13 mouse cellular contexts compared by ENCODE assay signal in the genomic region with DNA sequence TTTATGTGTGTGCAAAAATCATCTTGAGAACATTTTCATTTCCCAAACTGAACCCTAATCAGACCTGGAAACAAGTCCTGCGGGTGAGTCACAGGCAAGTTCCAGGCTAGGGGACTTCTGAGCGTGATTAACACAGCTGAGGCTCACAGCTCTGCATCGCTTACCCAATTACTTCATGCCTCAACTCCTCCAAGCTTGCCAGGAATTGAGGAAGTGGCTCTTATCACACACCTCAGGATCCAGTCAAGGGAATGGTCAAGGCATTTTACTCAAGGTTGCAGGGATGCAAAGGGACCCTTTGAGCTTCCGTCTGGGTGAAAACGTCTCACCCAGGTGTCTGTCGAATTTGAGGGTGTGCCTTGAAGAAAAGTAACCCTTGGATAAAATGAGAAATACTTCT. TPM values are rescaled to one million over a fixed set of nuclear protein-coding genes. Genes with fewer than 3 reads are reported as not detected.
DNase-seq lines count a peak whose midpoint lies in the region; ATAC-seq and TF ChIP-seq lines count a peak whose summit lies in the region.
"Had no signal": no experiment of that assay in that cellular context is flagged by ENCODE, and none has a peak within 500 bp of the region (broad histone marks: within the 10 kb centered on the region; RNA-seq: fewer than 3 reads in every experiment).

No protein-coding gene starts in this region.

- TF ChIP-seq POLR2A in kidney, adult 2 months (IDR thresholded peaks at IDR 0.05; ENCODE audit: low read depth, low read length): no peak

- no peaks in the 10 kb centered on the region for H3K36me3 ChIP-seq in kidney, adult 2 months (ENCODE audit: control insufficient read depth, insufficient read depth, low read length)
- H3K36me3 ChIP-seq in heart, embryonic 11.5 days (ENCODE audit: control insufficient read depth, insufficient read depth, low read length): no peaks in the 10 kb centered on the region
- H3K36me3 ChIP-seq: midbrain, embryonic 12.5 days had no signal

- H3K9ac ChIP-seq in heart, embryonic 11.5 days (ENCODE audit: low read depth, low read length): no peak overlapping the region
- H3K9ac ChIP-seq: midbrain, embryonic 12.5 days had no signal

- no peak overlapping the region for H3K4me2 ChIP-seq in heart, embryonic 11.5 days

- 56% methylated on average over 6 of the region's 6 CpGs for WGBS in kidney, adult 2 months
- 37% methylated on average over 6 of the region's 6 CpGs for WGBS in heart, embryonic 11.5 days (ENCODE audit: insufficient replicate concordance)

- peak; percentile 26 for DNase-seq in kidney, adult 2 months
- DNase-seq in kidney, adult 9 months: no peak
- peak; percentile 26 for DNase-seq in 416B (ENCODE audit: low read depth)
- peak; percentile 85 for DNase-seq in Muller cell, postnatal 12 days (ENCODE audit: inconsistent ontology term)
- no peak for DNase-seq in testis, postnatal 14 days (ENCODE audit: low spot score)
- DNase-seq in spleen, postnatal 36 days (ENCODE audit: low spot score in 2 of 2): no peak
- DNase-seq: liver; right cerebral cortex, adult 18-20 months had no signal

- no peaks in the 10 kb centered on the region for H3K9me3 ChIP-seq in heart, embryonic 11.5 days (replicated peaks; ENCODE audit: control insufficient read depth, low read length)
- H3K9me3 ChIP-seq: midbrain, embryonic 12.5 days had no signal

- ATAC-seq in megakaryocyte progenitor cell, adult 5-6 weeks (replicated peaks; ENCODE audit: poor library complexity): peak; percentile 85
- ATAC-seq in heart, embryonic 11.5 days (replicated peaks; ENCODE audit: insufficient number of reproducible peaks, low FRiP score, low TSS enrichment): no peak

- peak overlapping the region; percentile 41; the same call in 1 of the 2 replicates for H3K27ac ChIP-seq in kidney, adult 2 months (ENCODE audit: insufficient read depth, low read depth, low read length)
- H3K27ac ChIP-seq in heart, embryonic 11.5 days (ENCODE audit: low read depth, low read length): no peak overlapping the region

- no peaks in the 10 kb centered on the region for H3K4me1 ChIP-seq in kidney, adult 2 months (ENCODE audit: control insufficient read depth, insufficient read depth, low read length)
- H3K4me1 ChIP-seq in heart, embryonic 11.5 days (ENCODE audit: control insufficient read depth, insufficient read depth, low read length): no peaks in the 10 kb centered on the region; the same call in 1 of the 2 replicates

- TF ChIP-seq CTCF in kidney, adult 2 months (conservative IDR thresholded peaks at IDR 0.05; ENCODE audit: insufficient read depth, insufficient read length, low read depth, low read length): no peak

- no peak overlapping the region for H3K4me3 ChIP-seq in kidney, adult 2 months (ENCODE audit: insufficient read depth, low read depth, low read length)
- H3K4me3 ChIP-seq in heart, embryonic 11.5 days (ENCODE audit: low read depth, low read length): no peak overlapping the region
- H3K4me3 ChIP-seq: midbrain, embryonic 12.5 days had no signal

- H3K27me3 ChIP-seq in kidney, adult 2 months (replicated peaks; ENCODE audit: control insufficient read depth, insufficient read depth, low read length): no peaks in the 10 kb centered on the region
- no peaks in the 10 kb centered on the region for H3K27me3 ChIP-seq in heart, embryonic 11.5 days (ENCODE audit: control insufficient read depth, insufficient read depth, low read length)
- H3K27me3 ChIP-seq: midbrain, embryonic 12.5 days had no signal

RNA-seq across cellular contexts. Expression of a gene that starts 4.6 kb away (rescaled TPM):
- not detected in 2 replicates for polyA plus RNA-seq in kidney, adult 2 months (2012; rRNA removed)
- total RNA-seq in megakaryocyte progenitor cell, adult 5-6 weeks (2015): not detected in 2 replicates
- total RNA-seq in megakaryocyte progenitor cell, adult 5-6 weeks (2017): not detected in 2 replicates
- not detected in 2 replicates for polyA plus RNA-seq in heart, embryonic 11.5 days (2014; fragmentation: Nextera tagmentation; extraction: Ambion mirVana)
- polyA plus RNA-seq: cortical plate, adult 2 months; heart, postnatal 0 days; midbrain, embryonic 12.5 days had no signal

RNA-seq across cellular contexts. Expression of a gene that starts 36.3 kb away (rescaled TPM):
- 0.45 TPM in 2 replicates for polyA plus RNA-seq in kidney, adult 2 months (2012; rRNA removed)
- total RNA-seq in megakaryocyte progenitor cell, adult 5-6 weeks (2015): 0.99 TPM in 1 of 2 replicates, not detected in the other
- total RNA-seq in megakaryocyte progenitor cell, adult 5-6 weeks (2017): 0.37 TPM in 1 of 2 replicates, not detected in the other
- 0.26 TPM in 1 of 2 replicates, not detected in the other for polyA plus RNA-seq in heart, embryonic 11.5 days (2014; fragmentation: Nextera tagmentation; extraction: Ambion mirVana)
- polyA plus RNA-seq: heart, postnatal 0 days had no signal

RNA-seq across cellular contexts. Expression of a gene that starts 58.1 kb away (rescaled TPM):
- polyA plus RNA-seq in kidney, adult 2 months (2012; rRNA removed): 21.8 and 26.7 TPM in 2 replicates
- total RNA-seq in megakaryocyte progenitor cell, adult 5-6 weeks (2015): 12.0 and 15.0 TPM in 2 replicates
- total RNA-seq in megakaryocyte progenitor cell, adult 5-6 weeks (2017): 7.1 and 13.5 TPM in 2 replicates
- 6.9 and 8.4 TPM in 2 replicates for polyA plus RNA-seq in heart, embryonic 11.5 days (2014; fragmentation: Nextera tagmentation; extraction: Ambion mirVana)

Comparison
In these comparisons a context has a peak if more than half of its experiments do, and no peak if none do; other contexts are left out.
1. DNase-seq: peak in kidney, adult 2 months (single experiment), 416B (single experiment) and Muller cell, postnatal 12 days (single experiment); none in kidney, adult 9 months (single experiment), testis, postnatal 14 days (single experiment) and spleen, postnatal 36 days (0 of 2).